Mouse (Mus musculus): ENCODE results near the gene Map7d1. TPM values are rescaled to one million over a fixed set of nuclear protein-coding genes. Genes with fewer than 3 reads are reported as not detected.

Map7d1 gene
- total RNA-seq (2021), result 100 to 1,000 TPM; 177 to 199 TPM
- long read RNA-seq, experiment 1, transcript Map7d1-202 (17 exons, 3,195 nt), result minor isoform, 42 of 764 reads
- long read RNA-seq, experiment 1, transcript Map7d1-203 (18 exons, 3,249 nt), result major isoform, 206 of 764 reads
- long read RNA-seq, experiment 1, transcript Map7d1-201 (17 exons, 3,351 nt), result minor isoform, 34 of 764 reads
- long read RNA-seq, experiment 1, partial matches to known transcripts, result 44 of 764 reads
- long read RNA-seq, experiment 1, other reads (novel, unspliced or antisense), result 438 of 764 reads
- long read RNA-seq, experiment 2, transcript Map7d1-202 (17 exons, 3,195 nt), result minor isoform, 41 of 656 reads
- long read RNA-seq, experiment 2, transcript Map7d1-201 (17 exons, 3,351 nt), result minor isoform, 24 of 656 reads
- long read RNA-seq, experiment 2, transcript Map7d1-203 (18 exons, 3,249 nt), result major isoform, 174 of 656 reads
- long read RNA-seq, experiment 2, partial matches to known transcripts, result 36 of 656 reads
- long read RNA-seq, experiment 2, other reads (novel, unspliced or antisense), result 380 of 656 reads

GRCm38 (mm10) chr4:126256131-126256791, at the start of gene Map7d1:
TSS of gene Map7d1 (minus strand) at chr4:126256343.
- DNase-seq, result peak; percentile 95
- H3K27ac ChIP-seq, result peak within 1 kb of the TSS; percentile 96
- TF ChIP-seq CTCF (IDR thresholded peaks at IDR 0.05), result no peak
- intact Hi-C loops (cut with DNase I), result no loop called here
- peak within 1 kb of the TSS; percentile 99 for H3K4me3 ChIP-seq

GRCm38 (mm10) chr4:126305428-126305827, 49.3 kb upstream of the Map7d1 start:
- no peak for TF ChIP-seq CTCF (IDR thresholded peaks at IDR 0.05)
- Histone ChIP-seq H3K27ac (no peak overlapping the region), H3K4me3 (no peak overlapping the region)
- no peak for DNase-seq
- intact Hi-C loops (cut with DNase I), result no loop called here

- H3K27ac ChIP-seq, result no peak overlapping the region
- DNase-seq, result no peak
- TF ChIP-seq CTCF (IDR thresholded peaks at IDR 0.05), result peak; percentile 45
- intact Hi-C loops (cut with DNase I), result no loop called here
- H3K4me3 ChIP-seq, result no peak overlapping the region
These were observed 47.7 kb upstream of the Map7d1 start for GRCm38 (mm10) chr4:126303877-126304276.

GRCm38 (mm10) chr4:126301584-126302309, 45.6 kb upstream of the Map7d1 start:
- peak overlapping the region; percentile 64 for H3K27ac ChIP-seq
- no peak for TF ChIP-seq CTCF (IDR thresholded peaks at IDR 0.05)
- intact Hi-C loops (cut with DNase I), result no loop called here

GRCm38 (mm10) chr4:126300916-126301583, 44.9 kb upstream of the Map7d1 start:
- peak; percentile 58 for DNase-seq
- no peak for TF ChIP-seq CTCF (IDR thresholded peaks at IDR 0.05)
- intact Hi-C loops (cut with DNase I), result no loop called here
- peak overlapping the region; percentile 57 for H3K4me3 ChIP-seq
- H3K27ac ChIP-seq, result peak overlapping the region; percentile 64

More at GRCm38 (mm10) chr4:126301584-126302309, 45.6 kb upstream of the Map7d1 start:
- DNase-seq, result no peak
- H3K4me3 ChIP-seq, result peak overlapping the region; percentile 57

- Histone ChIP-seq H3K4me3 (peak overlapping the region; percentile 58), H3K27ac (peak overlapping the region; percentile 81)
- peak; percentile 91 for DNase-seq
- intact Hi-C loops (cut with DNase I), result no loop called here
- no peak for TF ChIP-seq CTCF (IDR thresholded peaks at IDR 0.05)
These were observed 40.5 kb upstream of the Map7d1 start for GRCm38 (mm10) chr4:126296617-126297101.

GRCm38 (mm10) chr4:126295937-126296336, 39.8 kb upstream of the Map7d1 start:
- TF ChIP-seq CTCF (IDR thresholded peaks at IDR 0.05), result no peak
- H3K4me3 ChIP-seq, result no peak overlapping the region
- peak overlapping the region; percentile 81 for H3K27ac ChIP-seq
- intact Hi-C loops (cut with DNase I), result no loop called here
- DNase-seq, result no peak

GRCm38 (mm10) chr4:126295152-126295551, 39.0 kb upstream of the Map7d1 start:
- Histone ChIP-seq H3K4me3 (no peak overlapping the region), H3K27ac (no peak overlapping the region)
- intact Hi-C loops (cut with DNase I), result no loop called here
- no peak for DNase-seq
- no peak for TF ChIP-seq CTCF (IDR thresholded peaks at IDR 0.05)

- H3K27ac ChIP-seq, result peak overlapping the region; percentile 28; the same call in 1 of the 2 replicates
- intact Hi-C loops (cut with DNase I), result no loop called here
- TF ChIP-seq CTCF (IDR thresholded peaks at IDR 0.05), result no peak
- DNase-seq, result peak; percentile 47
- H3K4me3 ChIP-seq, result no peak overlapping the region
These were observed 35.1 kb upstream of the Map7d1 start for GRCm38 (mm10) chr4:126291196-126291595.

- H3K4me3 ChIP-seq, result no peak overlapping the region
- intact Hi-C loops (cut with DNase I), result no loop called here
- no peak overlapping the region for H3K27ac ChIP-seq
- no peak for DNase-seq
- TF ChIP-seq CTCF (IDR thresholded peaks at IDR 0.05), result no peak
These were observed 34.2 kb upstream of the Map7d1 start for GRCm38 (mm10) chr4:126290314-126290713.

GRCm38 (mm10) chr4:126288085-126288666, 32.0 kb upstream of the Map7d1 start:
- intact Hi-C loops (cut with DNase I), result no loop called here
- TF ChIP-seq CTCF (IDR thresholded peaks at IDR 0.05), result no peak
- no peak for DNase-seq
- H3K27ac ChIP-seq, result no peak overlapping the region
- no peak overlapping the region for H3K4me3 ChIP-seq

Measured in gastrocnemius, adult 2 months (tissue).